Mouse (Mus musculus) C2C12 (cell line): Measurements from ENCODE around the gene Pappa2. TPM values are rescaled to one million over a fixed set of nuclear protein-coding genes. Genes with fewer than 3 reads are reported as not detected.

ENCODE experiments used
- H3K27me3 ChIP-seq: one replicate; pipeline ENCODE4 v1.6.1; 2011; ENCODE audit not compliant: control insufficient read depth, insufficient read depth, insufficient read length
- H3K36me3 ChIP-seq: one replicate; pipeline ENCODE4 v1.6.1; 2011; ENCODE audit not compliant: control insufficient read depth, insufficient read depth
- H3K4me3 ChIP-seq: one replicate; pipeline ENCODE4 v1.5.1; 2011; ENCODE audit warnings: mild to moderate bottlenecking, control low read depth; ENCODE audit not compliant: poor library complexity, insufficient read depth, severe bottlenecking
- H3K79me2 ChIP-seq: one replicate; pipeline ENCODE4 v1.6.1; 2011; ENCODE audit not compliant: control insufficient read depth, insufficient read depth
- H3K79me3 ChIP-seq: one replicate; pipeline ENCODE4 v1.6.1; 2011; ENCODE audit warnings: low read depth, control low read depth
- H3ac ChIP-seq: one replicate; pipeline ENCODE3; 2011; ENCODE audit warnings: low read depth; ENCODE audit not compliant: control insufficient read depth, insufficient read length
- CEBPB ChIP-seq: IDR thresholded peaks from one replicate; pipeline ENCODE4 v1.6.1; 2011; ENCODE audit warnings: low read depth, mild to moderate bottlenecking, control low read depth, moderate library complexity
- CTCF ChIP-seq: IDR thresholded peaks from one replicate; pipeline ENCODE4 v1.5.1; 2011; ENCODE audit not compliant: control insufficient read depth, insufficient read depth, insufficient read length
- FOSL1 ChIP-seq: IDR thresholded peaks from one replicate; pipeline ENCODE4 v1.8.0; 2011; ENCODE audit warnings: mild to moderate bottlenecking, low read length; ENCODE audit not compliant: poor library complexity, insufficient read depth, severe bottlenecking
- MAX ChIP-seq: IDR thresholded peaks from one replicate; pipeline ENCODE4 v1.6.1; 2011; ENCODE audit warnings: mild to moderate bottlenecking, control low read depth
- MYOD1 ChIP-seq: IDR thresholded peaks from one replicate; pipeline ENCODE4 v1.6.1; 2011; ENCODE audit warnings: low read depth; ENCODE audit not compliant: control insufficient read depth, insufficient read length
- MYOG ChIP-seq: IDR thresholded peaks from one replicate; pipeline ENCODE4 v1.6.1; 2011; ENCODE audit not compliant: control insufficient read depth, insufficient read length; ENCODE audit errors: extremely low read depth
- USF1 ChIP-seq: IDR thresholded peaks from one replicate; pipeline ENCODE4 v1.6.1; 2011; ENCODE audit warnings: low read depth, mild to moderate bottlenecking, control low read depth, moderate library complexity
- polyA plus RNA-seq: library from polyadenylated mRNA; unstranded; fragments of >200 nt; fragmentation: generic; extraction: Trizol; gene quantifications from one replicate; pipeline ENCODE4 v1.2.1, GENCODE M21; 2012; ENCODE audit warnings: missing spikeins

The Pappa2 gene
- polyA plus RNA-seq, 1 experiment: under 0.01 TPM

- no peaks in the 10 kb centered on the region for H3K27me3 ChIP-seq
- no peaks in the 10 kb centered on the region for H3K79me2 ChIP-seq
- TF ChIP-seq FOSL1: peak; percentile 11
- TF ChIP-seq CTCF: no peak
- peak; percentile 82 for TF ChIP-seq MYOD1
- H3K79me3 ChIP-seq: no peaks in the 10 kb centered on the region
- H3K36me3 ChIP-seq: no peaks in the 10 kb centered on the region
- H3ac ChIP-seq: no peak overlapping the region
- H3K4me3 ChIP-seq: no peak overlapping the region
Measured at GRCm38 (mm10) chr1:158830152-158830551, 150.1 kb downstream of the Pappa2 start.

- Histone ChIP-seq H3K36me3 (no peaks in the 10 kb centered on the region), H3ac (no peak overlapping the region), H3K79me3 (no peaks in the 10 kb centered on the region), H3K4me3 (no peak overlapping the region), H3K27me3 (no peaks in the 10 kb centered on the region), H3K79me2 (no peaks in the 10 kb centered on the region)
- TF ChIP-seq MYOD1: no peak
- no peak for TF ChIP-seq MAX
- no peak for TF ChIP-seq MYOG
- TF ChIP-seq FOSL1: no peak
- TF ChIP-seq CEBPB: no peak
- TF ChIP-seq CTCF: no peak
- no peak for TF ChIP-seq USF1
Measured at GRCm38 (mm10) chr1:158827931-158828330, 152.4 kb downstream of the Pappa2 start.

DNA sequence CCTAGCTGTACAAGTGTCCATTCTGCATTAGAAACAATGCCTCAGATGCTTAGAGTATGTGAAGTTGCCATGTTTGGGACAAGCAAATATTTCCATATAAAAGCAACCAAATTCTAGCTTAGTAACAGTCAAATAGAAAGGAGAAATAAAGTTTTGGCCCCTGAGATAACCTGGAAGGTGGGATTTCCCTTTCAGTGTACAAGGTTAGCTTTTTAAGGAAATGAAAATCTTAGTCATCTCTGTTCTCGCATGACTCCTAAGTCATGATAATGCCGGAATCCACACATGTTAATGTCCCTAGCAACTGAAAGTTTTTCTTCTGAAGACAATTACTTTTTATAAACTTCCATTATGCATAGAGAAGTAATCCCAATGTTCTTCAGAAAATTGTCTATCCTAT is 160.6 kb downstream of the Pappa2 start:
- Histone ChIP-seq H3K79me2 (no peaks in the 10 kb centered on the region), H3K27me3 (no peaks in the 10 kb centered on the region), H3K79me3 (no peaks in the 10 kb centered on the region), H3ac (no peak overlapping the region), H3K36me3 (no peaks in the 10 kb centered on the region), H3K4me3 (no peak overlapping the region)
- TF ChIP-seq MAX (no peak), FOSL1 (no peak), MYOG (no peak)

- TF ChIP-seq MAX (no peak), CEBPB (no peak), MYOG (no peak), USF1 (no peak), FOSL1 (no peak), CTCF (no peak), MYOD1 (no peak)
Measured at GRCm38 (mm10) chr1:158816479-158816878, 163.8 kb downstream of the Pappa2 start.

DNA sequence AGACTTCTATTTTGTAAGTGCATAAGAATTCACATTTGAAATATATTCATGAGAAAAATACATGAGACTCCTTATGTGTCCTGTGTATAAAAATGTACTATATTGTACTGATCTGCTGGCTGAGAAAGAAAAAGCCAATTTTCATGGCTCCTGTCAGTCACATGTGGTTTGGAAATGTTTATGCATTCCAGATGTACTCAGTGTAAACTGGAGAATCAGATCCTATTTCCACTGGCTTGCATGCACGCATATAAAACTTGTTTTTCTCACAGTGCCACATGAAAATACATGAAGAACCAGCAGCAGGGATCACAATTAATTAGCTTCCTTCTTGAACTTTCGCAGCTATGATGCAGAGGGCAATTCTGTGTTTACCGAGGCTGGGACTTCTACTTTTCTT is 168.4 kb downstream of the Pappa2 start:
- TF ChIP-seq CEBPB: no peak
- TF ChIP-seq USF1: no peak
- no peak for TF ChIP-seq MYOD1
- no peak for TF ChIP-seq FOSL1
- TF ChIP-seq CTCF: no peak
- Histone ChIP-seq H3K79me2 (no peaks in the 10 kb centered on the region), H3K36me3 (no peaks in the 10 kb centered on the region), H3K27me3 (no peaks in the 10 kb centered on the region), H3K79me3 (no peaks in the 10 kb centered on the region), H3K4me3 (no peak overlapping the region), H3ac (no peak overlapping the region)

More at GRCm38 (mm10) chr1:158816479-158816878, 163.8 kb downstream of the Pappa2 start:
- H3K36me3 ChIP-seq: no peaks in the 10 kb centered on the region
- no peaks in the 10 kb centered on the region for H3K27me3 ChIP-seq
- no peak overlapping the region for H3K4me3 ChIP-seq
- no peak overlapping the region for H3ac ChIP-seq
- no peaks in the 10 kb centered on the region for H3K79me3 ChIP-seq
- no peaks in the 10 kb centered on the region for H3K79me2 ChIP-seq

GRCm38 (mm10) chr1:158775486-158775885 is 204.8 kb downstream of the Pappa2 start:
- TF ChIP-seq CEBPB: no peak
- TF ChIP-seq MAX: no peak
- no peak for TF ChIP-seq CTCF
- no peak for TF ChIP-seq USF1
- TF ChIP-seq MYOG: no peak
- no peak for TF ChIP-seq MYOD1
- TF ChIP-seq FOSL1: no peak
- Histone ChIP-seq H3ac (no peak overlapping the region), H3K4me3 (no peak overlapping the region), H3K27me3 (no peaks in the 10 kb centered on the region), H3K36me3 (no peaks in the 10 kb centered on the region), H3K79me2 (no peaks in the 10 kb centered on the region), H3K79me3 (no peaks in the 10 kb centered on the region)
